Mouse (Mus musculus) ES-Bruce4 (cell line): ENCODE measurements at regions not wholly inside any gene's neighbourhood (a gene's known extent, or its start where the extent isn't known, plus 50 kb on each side); places are given as distances from the start of the nearest gene placed in this dataset.

ENCODE experiments used
- H3K27ac ChIP-seq: 2 replicates; pipeline ENCODE4 v1.5.1; 2012; ENCODE audit warnings: low read length, inconsistent platforms; ENCODE audit not compliant: insufficient read depth
- H3K27me3 ChIP-seq: 2 replicates; pipeline ENCODE4 v1.6.1; 2012; ENCODE audit warnings: mild to moderate bottlenecking, low read length, inconsistent platforms; ENCODE audit not compliant: control insufficient read depth, poor library complexity, insufficient read depth, severe bottlenecking
- H3K36me3 ChIP-seq: 2 replicates; pipeline ENCODE4 v1.6.1; 2012; ENCODE audit warnings: inconsistent platforms, mild to moderate bottlenecking, low read length, moderate library complexity; ENCODE audit not compliant: control insufficient read depth, poor library complexity, insufficient read depth, severe bottlenecking
- H3K4me1 ChIP-seq: one replicate; pipeline ENCODE4 v1.8.1; 2011; ENCODE audit warnings: low read length; ENCODE audit not compliant: control insufficient read depth, insufficient read depth
- H3K4me3 ChIP-seq: 2 replicates; pipeline ENCODE4 v1.5.1; 2011; ENCODE audit warnings: low read depth, mild to moderate bottlenecking, low read length
- H3K9ac ChIP-seq: 2 replicates; pipeline ENCODE4 v1.6.1; 2012; ENCODE audit warnings: low read depth, mild to moderate bottlenecking, inconsistent platforms; ENCODE audit not compliant: poor library complexity, severe bottlenecking
- H3K9me3 ChIP-seq: replicated peaks from 2 replicates; pipeline ENCODE4 v1.6.1; 2012; ENCODE audit warnings: mild to moderate bottlenecking, low read length, inconsistent platforms; ENCODE audit not compliant: control insufficient read depth, poor library complexity, insufficient read depth, severe bottlenecking
- CTCF ChIP-seq: IDR thresholded peaks from one replicate; pipeline ENCODE4 v1.8.1; 2011; ENCODE audit warnings: low read depth, low read length
- EP300 ChIP-seq: IDR thresholded peaks from 2 replicates; pipeline ENCODE4 v1.6.1; 2011; ENCODE audit warnings: low read depth, low read length; ENCODE audit not compliant: insufficient read depth
- POLR2A ChIP-seq: IDR thresholded peaks from one replicate; pipeline ENCODE4 v1.8.1; 2011; ENCODE audit warnings: low read length; ENCODE audit not compliant: insufficient read depth

DNA sequence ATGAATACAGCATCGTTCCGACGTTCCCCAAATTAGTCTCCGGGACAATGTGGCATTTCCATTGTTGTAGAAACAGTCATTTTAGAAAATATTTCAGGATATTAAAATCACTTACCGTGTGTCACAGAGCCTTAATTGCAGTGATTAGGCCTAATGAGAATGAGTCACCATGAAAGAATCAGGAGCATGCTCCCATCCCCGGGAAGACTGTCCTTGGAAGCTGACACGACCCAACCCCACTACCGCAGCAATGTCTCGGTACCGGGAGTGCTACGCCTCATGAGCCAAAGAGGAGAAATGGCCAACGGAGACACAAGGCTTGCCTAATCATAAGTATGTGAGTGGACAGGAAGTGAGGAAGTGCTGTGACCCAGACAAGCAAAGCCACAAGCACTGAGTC is 110.2 kb upstream of the Fam19a5 start:
- Histone ChIP-seq H3K4me3 (no peak overlapping the region), H3K4me1 (no peaks in the 10 kb centered on the region), H3K27me3 (no peaks in the 10 kb centered on the region), H3K27ac (no peak overlapping the region), H3K36me3 (no peaks in the 10 kb centered on the region), H3K9ac (no peak overlapping the region), H3K9me3 (no peaks in the 10 kb centered on the region)
- TF ChIP-seq EP300 (no peak), CTCF (no peak), POLR2A (no peak)

DNA sequence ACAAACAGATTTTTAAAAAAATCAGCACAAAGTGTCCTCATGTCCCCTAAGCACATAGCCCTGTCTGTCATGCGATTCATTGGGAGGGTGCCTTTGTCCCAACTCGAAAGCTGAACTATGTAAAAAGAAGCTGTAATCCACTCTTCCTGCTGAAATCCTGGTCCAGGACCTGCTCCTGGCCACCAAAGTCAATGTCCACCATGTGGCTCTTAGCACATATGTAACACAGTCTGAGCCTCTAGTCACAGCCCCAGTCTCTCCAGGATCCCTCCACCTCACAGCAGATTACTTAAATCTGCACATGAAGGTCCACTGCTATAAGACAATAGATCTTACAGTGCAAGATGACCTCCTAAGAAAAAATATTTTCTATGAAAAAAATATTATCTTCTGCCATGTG is 108.5 kb upstream of the Fam19a5 start:
- no peaks in the 10 kb centered on the region for H3K36me3 ChIP-seq
- H3K9me3 ChIP-seq = no peaks in the 10 kb centered on the region
- no peaks in the 10 kb centered on the region for H3K4me1 ChIP-seq
- H3K4me3 ChIP-seq = no peak overlapping the region
- no peak overlapping the region for H3K9ac ChIP-seq
- H3K27ac ChIP-seq = no peak overlapping the region
- no peaks in the 10 kb centered on the region for H3K27me3 ChIP-seq
- TF ChIP-seq POLR2A = no peak
- TF ChIP-seq CTCF = no peak

DNA sequence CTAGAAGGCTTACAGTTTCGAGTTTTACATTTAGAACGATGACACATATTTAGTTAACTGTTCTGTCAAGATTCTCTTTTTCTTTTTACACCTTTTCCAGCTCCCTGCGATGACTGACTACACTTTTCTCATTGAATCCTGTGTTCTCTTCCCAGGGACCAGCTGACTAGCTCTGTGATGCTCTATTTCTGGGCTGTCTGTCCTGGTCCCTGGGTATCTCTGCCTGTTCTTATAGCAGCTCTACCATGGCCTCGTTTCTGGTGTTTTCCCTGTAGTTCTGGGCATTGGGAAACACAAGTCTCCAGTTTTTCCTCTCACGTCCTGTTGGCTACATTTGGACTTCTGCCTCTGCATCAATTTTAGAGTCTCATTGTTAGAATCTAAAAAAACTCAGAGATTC is 106.5 kb upstream of the Fam19a5 start:
- Histone ChIP-seq H3K9ac (no peak overlapping the region), H3K9me3 (no peaks in the 10 kb centered on the region)
- no peak for TF ChIP-seq EP300
- TF ChIP-seq CTCF = no peak
- no peak for TF ChIP-seq POLR2A

DNA sequence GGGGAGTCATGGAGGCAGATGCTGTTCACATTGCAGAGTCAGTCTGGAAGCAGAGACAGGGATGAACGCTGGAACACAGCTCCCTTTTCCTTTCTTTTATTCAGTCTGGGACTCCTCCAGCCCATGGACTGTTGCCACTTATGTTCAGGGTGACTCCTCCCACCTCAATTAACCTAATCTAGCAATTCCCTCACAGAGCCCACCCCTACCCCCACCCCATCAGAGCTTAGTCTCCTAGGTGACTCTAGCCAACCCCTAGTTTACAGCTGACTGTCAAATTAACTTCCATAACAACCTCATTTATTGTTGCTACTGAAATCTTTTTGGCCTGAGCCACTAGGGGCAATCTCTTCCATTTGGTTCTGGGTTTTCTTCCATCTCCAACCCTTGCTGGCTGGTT is 85.2 kb upstream of the Fam19a5 start:
- no peak overlapping the region for H3K27ac ChIP-seq
- no peaks in the 10 kb centered on the region for H3K4me1 ChIP-seq
- H3K4me3 ChIP-seq = no peak overlapping the region
- no peaks in the 10 kb centered on the region for H3K36me3 ChIP-seq
- no peaks in the 10 kb centered on the region for H3K27me3 ChIP-seq
- no peak overlapping the region for H3K9ac ChIP-seq
- TF ChIP-seq EP300 = no peak
- no peak for TF ChIP-seq POLR2A
- no peak for TF ChIP-seq CTCF
- H3K9me3 ChIP-seq = no peaks in the 10 kb centered on the region

More for the DNA sequence above, 106.5 kb upstream of the Fam19a5 start:
- H3K4me1 ChIP-seq = no peaks in the 10 kb centered on the region
- H3K36me3 ChIP-seq = no peaks in the 10 kb centered on the region
- H3K4me3 ChIP-seq = no peak overlapping the region
- H3K27ac ChIP-seq = no peak overlapping the region
- no peaks in the 10 kb centered on the region for H3K27me3 ChIP-seq

DNA sequence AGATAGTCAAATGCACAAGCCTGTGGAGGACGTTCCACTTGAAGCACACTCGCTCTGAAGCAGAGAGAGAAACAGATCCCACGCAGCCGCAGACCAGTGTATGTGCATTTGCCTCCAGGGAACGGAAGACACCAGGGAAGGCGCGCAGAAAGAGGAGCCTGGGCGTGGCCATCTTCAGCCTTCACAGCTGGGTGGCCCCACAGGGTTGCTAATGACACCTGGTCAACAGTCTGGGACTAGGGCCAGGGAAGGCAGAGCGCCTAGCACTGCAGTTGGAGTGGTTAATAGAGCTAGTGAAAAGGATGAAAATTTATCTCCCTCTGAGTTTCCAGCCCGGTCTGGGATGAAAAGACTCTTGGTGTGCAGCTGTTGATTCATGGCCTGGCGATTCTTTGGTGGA is 67.9 kb upstream of the Fam19a5 start:
- no peak overlapping the region for H3K27ac ChIP-seq
- TF ChIP-seq CTCF (no peak), POLR2A (no peak), EP300 (0 out of 2 replicates have a peak, but pooled peaks have one; percentile 34)
- H3K9ac ChIP-seq = no peak overlapping the region
- H3K4me1 ChIP-seq = no peaks in the 10 kb centered on the region
- H3K9me3 ChIP-seq = no peaks in the 10 kb centered on the region
- no peaks in the 10 kb centered on the region; the same call in 1 of the 2 replicates for H3K27me3 ChIP-seq
- no peak overlapping the region for H3K4me3 ChIP-seq
- H3K36me3 ChIP-seq = no peaks in the 10 kb centered on the region

DNA sequence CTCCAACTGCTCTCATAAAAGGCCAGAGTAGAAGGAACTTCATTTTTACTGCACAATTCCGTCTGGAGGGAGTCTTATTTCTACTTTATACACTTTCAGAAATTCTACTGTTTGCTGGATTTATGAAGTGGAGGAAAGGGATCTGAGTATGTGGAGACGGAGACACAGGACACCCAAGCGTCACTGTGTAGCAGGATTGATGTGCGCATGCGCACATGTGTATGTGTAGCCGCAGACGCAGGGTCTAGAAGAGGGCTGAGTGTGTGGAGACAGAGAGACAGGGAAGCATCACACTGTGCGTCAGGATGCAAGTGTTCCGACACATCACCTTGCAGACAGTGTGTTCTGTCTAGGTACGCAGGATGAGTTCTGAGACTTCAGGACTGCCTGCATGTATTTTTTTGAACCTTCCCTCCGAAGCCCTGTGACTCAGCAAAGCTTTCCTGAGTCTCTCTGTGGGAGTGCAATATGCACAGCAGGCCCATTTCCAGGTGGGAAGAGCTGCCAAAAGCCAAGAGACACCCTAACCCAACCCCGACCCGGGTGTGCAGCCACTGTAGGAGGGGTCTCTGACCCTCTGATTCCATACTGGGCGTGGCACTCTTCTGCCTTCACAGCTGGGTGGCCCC is 67.1 kb upstream of the Fam19a5 start:
- Histone ChIP-seq H3K27ac (no peak overlapping the region), H3K9ac (no peak overlapping the region), H3K4me1 (no peaks in the 10 kb centered on the region), H3K27me3 (no peaks in the 10 kb centered on the region; the same call in 1 of the 2 replicates), H3K36me3 (no peaks in the 10 kb centered on the region), H3K9me3 (no peaks in the 10 kb centered on the region), H3K4me3 (no peak overlapping the region)
- TF ChIP-seq EP300 = no peak
- no peak for TF ChIP-seq POLR2A
- no peak for TF ChIP-seq CTCF
